Mouse (Mus musculus): ENCODE results near the gene Fam193a. TPM values are rescaled to one million over a fixed set of nuclear protein-coding genes. Genes with fewer than 3 reads are reported as not detected.

Fam193a gene
- total RNA-seq (2014; rRNA removed) (33.1 and 36.9 TPM in 2 replicates), polyA plus RNA-seq (2015; fragmentation: Nextera tagmentation; extraction: Ambion mirVana) (9.6 and 11.6 TPM in 2 replicates)

- WGBS = under 1% methylated on average over 50 of the region's 64 CpGs
Measured at GRCm38 (mm10) chr5:34369341-34370021, at the start of gene Fam193a. TSS of gene Fam193a (plus strand) at chr5:34369933.

GRCm38 (mm10) chr5:34321236-34321635 is 48.5 kb upstream of the Fam193a start:
- TF ChIP-seq CTCF (IDR thresholded peaks at IDR 0.05; ENCODE audit: low read depth) = no peak
- peaks cover 4% of the 10 kb centered on the region; the same call in 1 of the 2 replicates for H3K4me1 ChIP-seq (ENCODE audit: insufficient read depth, low read length)

More at GRCm38 (mm10) chr5:34369341-34370021, at the start of gene Fam193a:
- H3K36me3 ChIP-seq (ENCODE audit: insufficient read depth, low read length) = no peaks in the 10 kb centered on the region
- TF ChIP-seq CTCF (IDR thresholded peaks at IDR 0.05; ENCODE audit: low read depth) = no peak
- no peaks in the 10 kb centered on the region for H3K27me3 ChIP-seq (ENCODE audit: insufficient read depth, low read length)
- DNase-seq (ENCODE audit: low spot score) (peak; percentile 99), ATAC-seq (peak; percentile 100)
- H3K9ac ChIP-seq (replicated peaks; ENCODE audit: low read length) = peak within 1 kb of the TSS; percentile 89
- H3K4me3 ChIP-seq (ENCODE audit: low read length) = peak within 1 kb of the TSS; percentile 87
- H3K4me1 ChIP-seq (ENCODE audit: insufficient read depth, low read length) = peaks cover 4% of the 10 kb centered on the region; the same call in 1 of the 2 replicates
- peak within 1 kb of the TSS; percentile 67 for H3K4me2 ChIP-seq (ENCODE audit: low read depth, low read length)
- H3K9me3 ChIP-seq (ENCODE audit: low read length) = no peaks in the 10 kb centered on the region
- peak within 1 kb of the TSS; percentile 93 for H3K27ac ChIP-seq

GRCm38 (mm10) chr5:34325286-34325685 is 44.4 kb upstream of the Fam193a start:
- ATAC-seq (no peak), DNase-seq (ENCODE audit: low spot score) (peak; percentile 24)

More at GRCm38 (mm10) chr5:34321236-34321635, 48.5 kb upstream of the Fam193a start:
- Histone ChIP-seq H3K4me3 (ENCODE audit: low read length) (no peak overlapping the region), H3K36me3 (ENCODE audit: insufficient read depth, low read length) (no peaks in the 10 kb centered on the region), H3K27me3 (ENCODE audit: insufficient read depth, low read length) (no peaks in the 10 kb centered on the region), H3K27ac (no peak overlapping the region), H3K9me3 (ENCODE audit: low read length) (no peaks in the 10 kb centered on the region), H3K4me2 (ENCODE audit: low read depth, low read length) (no peak overlapping the region), H3K9ac (replicated peaks; ENCODE audit: low read length) (no peak overlapping the region)
- ATAC-seq (no peak), DNase-seq (ENCODE audit: low spot score) (no peak)
- WGBS = 87% methylated on average over 4 of the region's 4 CpGs

DNA sequence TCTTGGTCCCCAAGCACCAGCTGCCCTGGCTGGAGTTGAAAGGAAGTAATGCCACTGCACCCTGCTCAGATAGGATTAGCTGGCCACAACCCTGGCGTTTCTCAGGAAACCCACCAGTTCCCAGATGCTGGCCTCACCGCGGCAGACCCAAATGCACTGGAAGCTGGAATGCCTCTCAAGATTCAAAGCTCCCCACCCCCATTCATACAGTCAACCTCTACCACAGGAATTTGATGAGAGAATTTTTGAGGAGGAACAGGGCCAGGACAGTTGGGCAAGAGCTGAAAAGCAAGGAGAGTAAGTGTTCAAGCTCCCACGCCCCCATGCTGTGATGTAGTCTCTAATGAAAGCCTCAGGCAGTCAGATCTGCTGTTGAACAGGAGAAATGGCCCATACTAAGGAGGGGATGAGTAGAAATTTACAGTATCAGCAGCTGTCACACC is 43.5 kb upstream of the Fam193a start:
- ATAC-seq (0 out of 2 replicates have a peak, but pooled peaks have one; percentile 24), DNase-seq (ENCODE audit: low spot score) (peak; percentile 12)
- Histone ChIP-seq H3K4me3 (ENCODE audit: low read length) (no peak overlapping the region), H3K27me3 (ENCODE audit: insufficient read depth, low read length) (no peaks in the 10 kb centered on the region), H3K4me1 (ENCODE audit: insufficient read depth, low read length) (peaks cover 11% of the 10 kb centered on the region; the same call in 1 of the 2 replicates), H3K9ac (replicated peaks; ENCODE audit: low read length) (no peak overlapping the region), H3K36me3 (ENCODE audit: insufficient read depth, low read length) (no peaks in the 10 kb centered on the region), H3K9me3 (ENCODE audit: low read length) (no peaks in the 10 kb centered on the region), H3K27ac (no peak overlapping the region), H3K4me2 (ENCODE audit: low read depth, low read length) (peak overlapping the region; percentile 52)
- TF ChIP-seq CTCF (IDR thresholded peaks at IDR 0.05; ENCODE audit: low read depth) = no peak
- WGBS = 31% methylated on average over 4 of the region's 4 CpGs

More at GRCm38 (mm10) chr5:34325286-34325685, 44.4 kb upstream of the Fam193a start:
- TF ChIP-seq CTCF (IDR thresholded peaks at IDR 0.05; ENCODE audit: low read depth) = no peak
- Histone ChIP-seq H3K27ac (no peak overlapping the region), H3K9me3 (ENCODE audit: low read length) (no peaks in the 10 kb centered on the region), H3K4me2 (ENCODE audit: low read depth, low read length) (no peak overlapping the region), H3K36me3 (ENCODE audit: insufficient read depth, low read length) (no peaks in the 10 kb centered on the region), H3K9ac (replicated peaks; ENCODE audit: low read length) (no peak overlapping the region), H3K4me3 (ENCODE audit: low read length) (no peak overlapping the region), H3K4me1 (ENCODE audit: insufficient read depth, low read length) (peaks cover 11% of the 10 kb centered on the region; the same call in 1 of the 2 replicates), H3K27me3 (ENCODE audit: insufficient read depth, low read length) (no peaks in the 10 kb centered on the region)

DNA sequence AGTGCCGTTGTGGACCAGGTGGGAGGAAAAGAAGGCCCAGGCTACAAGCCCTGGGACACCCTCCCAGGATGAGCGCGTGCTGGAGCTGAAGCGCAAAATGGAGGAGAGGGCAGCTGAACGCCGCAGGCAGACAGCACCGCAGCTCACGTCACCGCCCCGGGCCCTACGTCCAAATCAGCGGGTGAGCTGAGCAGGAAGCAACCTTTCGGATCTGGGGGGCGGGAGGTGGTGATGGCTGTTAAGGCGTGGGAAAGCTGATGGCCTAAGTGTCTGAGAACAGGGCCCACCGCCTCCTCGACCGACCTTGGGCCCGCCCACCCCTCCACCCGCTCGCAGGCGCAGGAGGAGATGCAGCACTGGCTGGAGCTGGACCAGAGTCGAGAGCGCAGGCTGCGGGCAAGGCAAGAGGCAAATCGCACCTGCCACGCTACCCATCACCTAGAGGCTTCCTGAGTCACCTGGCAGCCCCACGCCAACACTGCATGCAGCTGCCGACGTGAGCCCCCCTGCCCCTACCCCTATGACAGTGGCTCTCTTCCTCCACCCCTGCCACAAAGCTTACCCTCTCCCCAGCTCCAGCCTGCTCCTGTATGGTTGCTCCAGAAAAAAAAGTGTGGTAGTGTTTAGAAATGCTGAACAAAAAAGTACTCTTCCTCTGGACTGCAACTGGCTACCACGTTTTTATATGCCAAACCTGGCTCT is 42.7 kb upstream of the Fam193a start:
- no peaks in the 10 kb centered on the region for H3K36me3 ChIP-seq (ENCODE audit: insufficient read depth, low read length)
- peak overlapping the region; percentile 52 for H3K4me2 ChIP-seq (ENCODE audit: low read depth, low read length)
- 12% methylated on average over 30 of the region's 31 CpGs for WGBS
- peak overlapping the region; percentile 14 for H3K4me3 ChIP-seq (ENCODE audit: low read length)
- ATAC-seq = peak; percentile 68
- peak overlapping the region; percentile 17; the same call in 1 of the 2 replicates for H3K27ac ChIP-seq
- peak overlapping the region; percentile 48; the same call in 1 of the 2 replicates for H3K9ac ChIP-seq (replicated peaks; ENCODE audit: low read length)
- TF ChIP-seq CTCF (IDR thresholded peaks at IDR 0.05; ENCODE audit: low read depth) = no peak
- DNase-seq (ENCODE audit: low spot score) = peak; percentile 19
- H3K9me3 ChIP-seq (ENCODE audit: low read length) = no peaks in the 10 kb centered on the region
- H3K4me1 ChIP-seq (ENCODE audit: insufficient read depth, low read length) = peaks cover 11% of the 10 kb centered on the region; the same call in 1 of the 2 replicates
- H3K27me3 ChIP-seq (ENCODE audit: insufficient read depth, low read length) = no peaks in the 10 kb centered on the region

- no peak for TF ChIP-seq CTCF (IDR thresholded peaks at IDR 0.05; ENCODE audit: low read depth)
- Histone ChIP-seq H3K36me3 (ENCODE audit: insufficient read depth, low read length) (no peaks in the 10 kb centered on the region), H3K27me3 (ENCODE audit: insufficient read depth, low read length) (no peaks in the 10 kb centered on the region), H3K9me3 (ENCODE audit: low read length) (no peaks in the 10 kb centered on the region), H3K27ac (no peak overlapping the region), H3K9ac (replicated peaks; ENCODE audit: low read length) (no peak overlapping the region), H3K4me1 (ENCODE audit: insufficient read depth, low read length) (peaks cover 11% of the 10 kb centered on the region; the same call in 1 of the 2 replicates), H3K4me2 (ENCODE audit: low read depth, low read length) (no peak overlapping the region), H3K4me3 (ENCODE audit: low read length) (no peak overlapping the region)
- DNase-seq (ENCODE audit: low spot score) (no peak), ATAC-seq (no peak)
- 86% methylated on average over 2 of the region's 2 CpGs for WGBS
Measured at GRCm38 (mm10) chr5:34330136-34330535, 39.6 kb upstream of the Fam193a start.
